Mouse (Mus musculus) lung, embryonic 15.5 days (tissue): ENCODE data around the gene Sh3gl1. TPM values are rescaled to one million over a fixed set of nuclear protein-coding genes. Genes with fewer than 3 reads are reported as not detected.
"Not testable (repeated sequence)": the region's sequence is repeated elsewhere in the genome, so short reads cannot be mapped to it uniquely, and the experiment has no call there.

Source experiments
- ATAC-seq: fragments of 200-750 bp; cut with Nextera tagmentation; 2 replicates; pipeline ENCODE4 v1.8.0; 2017; ENCODE audit warnings: moderate number of reproducible peaks, borderline replicate concordance; ENCODE audit not compliant: low FRiP score, low TSS enrichment; ENCODE audit errors: extremely low read depth
- H3K27ac ChIP-seq: fragments of 300-500 bp; sonication (generic); 2 replicates; pipeline ENCODE4 v1.5.1; 2015; ENCODE audit warnings: moderate library complexity, mild to moderate bottlenecking, inconsistent platforms
- H3K27me3 ChIP-seq: fragments of 300-500 bp; sonication (generic); 2 replicates; pipeline ENCODE4 v1.6.1; 2015; ENCODE audit warnings: inconsistent platforms
- H3K36me3 ChIP-seq: fragments of 300-500 bp; sonication (generic); 2 replicates; pipeline ENCODE4 v1.6.1; 2015; ENCODE audit warnings: inconsistent platforms
- H3K4me1 ChIP-seq: fragments of 300-500 bp; sonication (generic); 2 replicates; pipeline ENCODE4 v1.6.1; 2015; ENCODE audit warnings: inconsistent platforms
- H3K4me2 ChIP-seq: fragments of 300-500 bp; sonication (generic); 2 replicates; pipeline ENCODE4 v1.6.1; 2015; ENCODE audit warnings: inconsistent platforms, mild to moderate bottlenecking, moderate library complexity
- H3K4me3 ChIP-seq: fragments of 300-500 bp; sonication (generic); 2 replicates; pipeline ENCODE4 v1.5.1; 2015; ENCODE audit warnings: mild to moderate bottlenecking, inconsistent platforms
- H3K9ac ChIP-seq: fragments of 300-500 bp; sonication (generic); 2 replicates; pipeline ENCODE4 v1.6.1; 2015; ENCODE audit warnings: inconsistent platforms
- H3K9me3 ChIP-seq: fragments of 300-500 bp; sonication (generic); 2 replicates; pipeline ENCODE4 v1.6.1; 2016; ENCODE audit warnings: inconsistent platforms
- WGBS: fragments of 180-500 bp; shearing (Covaris S2); methylation state at CpG from one replicate; pipeline ENCODE4 v1.1.7; 2015; 5-methylcytosine and 5-hydroxymethylcytosine counted together
- polyA plus RNA-seq: library from polyadenylated mRNA; unstranded; fragments of >200 nt; fragmentation: Nextera tagmentation; extraction: Ambion mirVana; gene quantifications from 2 replicates; pipeline ENCODE4 v1.2.1, GENCODE M21; 2015

The Sh3gl1 gene
- polyA plus RNA-seq, 1 experiment from 2014 or later, result 174 TPM

- WGBS, result 94% methylated on average over 14 of the region's 14 CpGs
- peaks cover 88% of the 10 kb centered on the region for H3K36me3 ChIP-seq
Observed at GRCm38 (mm10) chr17:56069066-56069465, 32.6 kb upstream of the Sh3gl1 start.

GRCm38 (mm10) chr17:56066451-56066850, 30.0 kb upstream of the Sh3gl1 start:
- H3K27me3 ChIP-seq, result no peaks in the 10 kb centered on the region
- H3K4me1 ChIP-seq, result no peaks in the 10 kb centered on the region
- no peaks in the 10 kb centered on the region for H3K9me3 ChIP-seq
- no peak for ATAC-seq
- peaks cover 99% of the 10 kb centered on the region for H3K36me3 ChIP-seq
- H3K9ac ChIP-seq, result no peak overlapping the region
- no peak overlapping the region for H3K4me3 ChIP-seq
- H3K4me2 ChIP-seq, result no peak overlapping the region
- H3K27ac ChIP-seq, result no peak overlapping the region

More at GRCm38 (mm10) chr17:56069066-56069465, 32.6 kb upstream of the Sh3gl1 start:
- no peak for ATAC-seq
- no peak overlapping the region for H3K9ac ChIP-seq
- H3K4me1 ChIP-seq, result peaks cover 7% of the 10 kb centered on the region
- H3K27ac ChIP-seq, result no peak overlapping the region
- no peaks in the 10 kb centered on the region for H3K9me3 ChIP-seq
- no peak overlapping the region for H3K4me2 ChIP-seq
- H3K27me3 ChIP-seq, result no peaks in the 10 kb centered on the region
- H3K4me3 ChIP-seq, result no peak overlapping the region

- 69% methylated on average over 6 of the region's 6 CpGs for WGBS
- H3K27ac ChIP-seq, H3K9ac ChIP-seq, H3K9me3 ChIP-seq, ATAC-seq, H3K27me3 ChIP-seq, H3K4me1 ChIP-seq, H3K4me2 ChIP-seq, H3K4me3 ChIP-seq: not testable (repeated sequence)
- H3K36me3 ChIP-seq, result peaks cover 98% of the 10 kb centered on the region
Observed at GRCm38 (mm10) chr17:56065715-56066114, 29.3 kb upstream of the Sh3gl1 start.

- WGBS, result 89% methylated on average over 7 of the region's 7 CpGs
- no peaks in the 10 kb centered on the region for H3K4me1 ChIP-seq
- H3K9me3 ChIP-seq, result no peaks in the 10 kb centered on the region
- no peaks in the 10 kb centered on the region for H3K27me3 ChIP-seq
- H3K4me3 ChIP-seq, result no peak overlapping the region
- no peak overlapping the region for H3K9ac ChIP-seq
- H3K27ac ChIP-seq, result no peak overlapping the region
- no peak overlapping the region for H3K4me2 ChIP-seq
- no peak for ATAC-seq
- H3K36me3 ChIP-seq, result peaks cover 94% of the 10 kb centered on the region
Observed at GRCm38 (mm10) chr17:56062081-56062480, 25.6 kb upstream of the Sh3gl1 start.

GRCm38 (mm10) chr17:56057381-56058120, 21.1 kb upstream of the Sh3gl1 start:
- Histone ChIP-seq H3K9ac (no peak overlapping the region), H3K27me3 (no peaks in the 10 kb centered on the region), H3K36me3 (peaks cover 75% of the 10 kb centered on the region), H3K4me3 (no peak overlapping the region), H3K4me2 (no peak overlapping the region), H3K27ac (no peak overlapping the region), H3K4me1 (no peaks in the 10 kb centered on the region), H3K9me3 (no peaks in the 10 kb centered on the region)
- 79% methylated on average over 11 of the region's 11 CpGs for WGBS
- no peak for ATAC-seq

GRCm38 (mm10) chr17:56055945-56056678, 19.7 kb upstream of the Sh3gl1 start:
- Histone ChIP-seq H3K27me3 (no peaks in the 10 kb centered on the region), H3K27ac (no peak overlapping the region), H3K9ac (no peak overlapping the region), H3K36me3 (peaks cover 69% of the 10 kb centered on the region), H3K4me1 (no peaks in the 10 kb centered on the region), H3K4me2 (no peak overlapping the region), H3K9me3 (no peaks in the 10 kb centered on the region), H3K4me3 (no peak overlapping the region)
- WGBS, result 55% methylated on average over 4 of the region's 4 CpGs
- ATAC-seq, result no peak

- ATAC-seq, result no peak
- no peaks in the 10 kb centered on the region for H3K4me1 ChIP-seq
- no peak overlapping the region for H3K4me3 ChIP-seq
- H3K4me2 ChIP-seq, result no peak overlapping the region
- H3K27ac ChIP-seq, result no peak overlapping the region
- H3K27me3 ChIP-seq, result no peaks in the 10 kb centered on the region
- no peak overlapping the region for H3K9ac ChIP-seq
- H3K9me3 ChIP-seq, result no peaks in the 10 kb centered on the region
- H3K36me3 ChIP-seq, result peaks cover 71% of the 10 kb centered on the region
Observed at GRCm38 (mm10) chr17:56054938-56055337, 18.5 kb upstream of the Sh3gl1 start.

- Histone ChIP-seq H3K9ac (no peak overlapping the region), H3K27ac (no peak overlapping the region), H3K9me3 (no peaks in the 10 kb centered on the region), H3K4me1 (no peaks in the 10 kb centered on the region), H3K27me3 (no peaks in the 10 kb centered on the region), H3K4me3 (no peak overlapping the region), H3K36me3 (peaks cover 71% of the 10 kb centered on the region), H3K4me2 (no peak overlapping the region)
- 74% methylated on average over 5 of the region's 5 CpGs for WGBS
- ATAC-seq, result no peak
Observed at GRCm38 (mm10) chr17:56051369-56051768, 14.9 kb upstream of the Sh3gl1 start.

GRCm38 (mm10) chr17:56040857-56041163, 4.4 kb upstream of the Sh3gl1 start:
- peak overlapping the region; percentile 96 for H3K9ac ChIP-seq
- H3K4me2 ChIP-seq, result peak overlapping the region; percentile 89
- peaks cover 21% of the 10 kb centered on the region for H3K36me3 ChIP-seq
- H3K9me3 ChIP-seq, result no peaks in the 10 kb centered on the region
- H3K4me3 ChIP-seq, result peak overlapping the region; percentile 93
- peaks cover 19% of the 10 kb centered on the region for H3K4me1 ChIP-seq
- H3K27me3 ChIP-seq, result no peaks in the 10 kb centered on the region
- ATAC-seq, result no peak
- WGBS, result 2% methylated on average over 12 of the region's 12 CpGs
- H3K27ac ChIP-seq, result peak overlapping the region; percentile 91

GRCm38 (mm10) chr17:56040030-56040856, 3.8 kb upstream of the Sh3gl1 start, which contains the start of gene Chaf1a:
Gene Chaf1a, plus strand, starts transcription at chr17:56040439.
- ATAC-seq, result peak; percentile 88
- H3K4me3 ChIP-seq, result peak within 1 kb of the TSS; percentile 93
- H3K4me1 ChIP-seq, result peaks cover 24% of the 10 kb centered on the region
- no peaks in the 10 kb centered on the region for H3K9me3 ChIP-seq
- H3K9ac ChIP-seq, result peak within 1 kb of the TSS; percentile 96
- H3K27me3 ChIP-seq, result no peaks in the 10 kb centered on the region
- peaks cover 16% of the 10 kb centered on the region for H3K36me3 ChIP-seq
- H3K4me2 ChIP-seq, result peak within 1 kb of the TSS; percentile 89
- H3K27ac ChIP-seq, result peak within 1 kb of the TSS; percentile 91
- WGBS, result under 1% methylated on average over 67 of the region's 68 CpGs

- peak overlapping the region; percentile 89 for H3K4me2 ChIP-seq
- peaks cover 10% of the 10 kb centered on the region for H3K36me3 ChIP-seq
- no peaks in the 10 kb centered on the region for H3K27me3 ChIP-seq
- H3K4me1 ChIP-seq, result peaks cover 33% of the 10 kb centered on the region
- whole genome bisulfite sequencing, result 69% methylated on average over 4 of the region's 4 CpGs
- no peaks in the 10 kb centered on the region for H3K9me3 ChIP-seq
- H3K4me3 ChIP-seq, result peak overlapping the region; percentile 93
- ATAC-seq, result no peak
- no peak overlapping the region for H3K9ac ChIP-seq
- H3K27ac ChIP-seq, result no peak overlapping the region
Observed at GRCm38 (mm10) chr17:56039345-56039744, 2.9 kb upstream of the Sh3gl1 start.
